Mouse (Mus musculus) midbrain, embryonic 13.5 days (tissue): ENCODE measurements around the gene Chpf. TPM values are rescaled to one million over a fixed set of nuclear protein-coding genes. Genes with fewer than 3 reads are reported as not detected.

Source experiments
- ATAC-seq: fragments of 200-750 bp; cut with Nextera tagmentation; 2 replicates; pipeline ENCODE4 v1.8.0; 2017; ENCODE audit warnings: mild to moderate bottlenecking, moderate TSS enrichment, moderate library complexity
- H3K27ac ChIP-seq: fragments of 300-500 bp; sonication (generic); 2 replicates; pipeline ENCODE4 v1.5.1; 2015; ENCODE audit warnings: inconsistent platforms, mild to moderate bottlenecking, moderate library complexity
- H3K27me3 ChIP-seq: fragments of 300-500 bp; sonication (generic); 2 replicates; pipeline ENCODE4 v1.6.1; 2015; ENCODE audit warnings: mild to moderate bottlenecking, inconsistent platforms
- H3K36me3 ChIP-seq: fragments of 300-500 bp; sonication (generic); 2 replicates; pipeline ENCODE4 v1.6.1; 2015; ENCODE audit warnings: mild to moderate bottlenecking, inconsistent platforms
- H3K4me1 ChIP-seq: fragments of 300-500 bp; sonication (generic); replicated peaks from 2 replicates; pipeline ENCODE4 v1.6.1; 2015; ENCODE audit warnings: inconsistent platforms
- H3K4me2 ChIP-seq: fragments of 300-500 bp; sonication (generic); replicated peaks from 2 replicates; pipeline ENCODE4 v1.6.1; 2015; ENCODE audit warnings: moderate library complexity, mild to moderate bottlenecking, inconsistent platforms
- H3K4me3 ChIP-seq: fragments of 300-500 bp; sonication (generic); replicated peaks from 2 replicates; pipeline ENCODE4 v1.5.1; 2015; ENCODE audit warnings: mild to moderate bottlenecking, inconsistent platforms
- H3K9ac ChIP-seq: fragments of 300-500 bp; sonication (generic); replicated peaks from 2 replicates; pipeline ENCODE4 v1.6.1; 2015; ENCODE audit warnings: mild to moderate bottlenecking, inconsistent platforms
- H3K9me3 ChIP-seq: fragments of 300-500 bp; sonication (generic); 2 replicates; pipeline ENCODE4 v1.6.1; 2016; ENCODE audit warnings: mild to moderate bottlenecking, inconsistent platforms
- WGBS: fragments of 180-500 bp; shearing (Covaris S2); methylation state at CpG from one replicate; pipeline ENCODE4 v1.1.7; 2015; 5-methylcytosine and 5-hydroxymethylcytosine counted together
- polyA plus RNA-seq: library from polyadenylated mRNA; unstranded; fragments of >200 nt; fragmentation: Nextera tagmentation; extraction: Ambion mirVana; gene quantifications from 2 replicates; pipeline ENCODE4 v1.2.1, GENCODE M21; 2015

Gene Chpf
- polyA plus RNA-seq, 1 experiment from 2014 or later, result 28.7 TPM

- Histone ChIP-seq H3K9ac (peak overlapping the region; percentile 93; the same call in 1 of the 2 replicates), H3K36me3 (peaks cover 51% of the 10 kb centered on the region), H3K4me2 (peak overlapping the region; percentile 88; the same call in 1 of the 2 replicates), H3K4me1 (peaks cover 40% of the 10 kb centered on the region), H3K4me3 (no peak overlapping the region; the same call in 1 of the 2 replicates), H3K27me3 (peaks cover 6% of the 10 kb centered on the region; the same call in 1 of the 2 replicates), H3K27ac (no peak overlapping the region), H3K9me3 (no peaks in the 10 kb centered on the region)
- ATAC-seq, result no peak
- WGBS, result 90% methylated on average over 11 of the region's 11 CpGs
Measured at GRCm38 (mm10) chr1:75476441-75476840, 2.7 kb downstream of the Chpf start.

- Histone ChIP-seq H3K27ac (no peak overlapping the region), H3K4me1 (peaks cover 30% of the 10 kb centered on the region), H3K9me3 (no peaks in the 10 kb centered on the region), H3K4me3 (no peak overlapping the region), H3K4me2 (no peak overlapping the region), H3K36me3 (peaks cover 37% of the 10 kb centered on the region), H3K27me3 (peaks cover 25% of the 10 kb centered on the region), H3K9ac (no peak overlapping the region)
- ATAC-seq, result no peak
- WGBS, result 82% methylated on average over 17 of the region's 17 CpGs
Measured at GRCm38 (mm10) chr1:75469287-75469825, 9.8 kb downstream of the Chpf start.

- Histone ChIP-seq H3K27me3 (peaks cover 25% of the 10 kb centered on the region), H3K27ac (peak overlapping the region; percentile 70), H3K9ac (peak overlapping the region; percentile 42; the same call in 1 of the 2 replicates), H3K4me3 (no peak overlapping the region), H3K4me1 (peaks cover 43% of the 10 kb centered on the region), H3K4me2 (peak overlapping the region; percentile 17; the same call in 1 of the 2 replicates), H3K9me3 (no peaks in the 10 kb centered on the region), H3K36me3 (peaks cover 17% of the 10 kb centered on the region; the same call in 1 of the 2 replicates)
- peak; percentile 79 for ATAC-seq
- 7% methylated on average over 14 of the region's 14 CpGs for WGBS
Measured at GRCm38 (mm10) chr1:75467215-75467927, 11.7 kb downstream of the Chpf start.

GRCm38 (mm10) chr1:75463652-75464204 is 15.4 kb downstream of the Chpf start:
- 66% methylated on average over 5 of the region's 5 CpGs for WGBS
- Histone ChIP-seq H3K9ac (peak overlapping the region; percentile 46), H3K27ac (peak overlapping the region; percentile 83), H3K4me3 (no peak overlapping the region), H3K4me2 (no peak overlapping the region), H3K9me3 (no peaks in the 10 kb centered on the region), H3K4me1 (peaks cover 53% of the 10 kb centered on the region), H3K27me3 (peaks cover 29% of the 10 kb centered on the region), H3K36me3 (no peaks in the 10 kb centered on the region)
- ATAC-seq, result peak; percentile 78

GRCm38 (mm10) chr1:75462636-75463035 is 16.5 kb downstream of the Chpf start:
- Histone ChIP-seq H3K27me3 (peaks cover 30% of the 10 kb centered on the region), H3K9ac (no peak overlapping the region), H3K4me2 (no peak overlapping the region), H3K4me3 (no peak overlapping the region), H3K27ac (peak overlapping the region; percentile 83), H3K9me3 (no peaks in the 10 kb centered on the region), H3K36me3 (no peaks in the 10 kb centered on the region), H3K4me1 (peaks cover 61% of the 10 kb centered on the region)
- 70% methylated on average over 1 of the region's 1 CpGs for WGBS
- no peak for ATAC-seq

DNA sequence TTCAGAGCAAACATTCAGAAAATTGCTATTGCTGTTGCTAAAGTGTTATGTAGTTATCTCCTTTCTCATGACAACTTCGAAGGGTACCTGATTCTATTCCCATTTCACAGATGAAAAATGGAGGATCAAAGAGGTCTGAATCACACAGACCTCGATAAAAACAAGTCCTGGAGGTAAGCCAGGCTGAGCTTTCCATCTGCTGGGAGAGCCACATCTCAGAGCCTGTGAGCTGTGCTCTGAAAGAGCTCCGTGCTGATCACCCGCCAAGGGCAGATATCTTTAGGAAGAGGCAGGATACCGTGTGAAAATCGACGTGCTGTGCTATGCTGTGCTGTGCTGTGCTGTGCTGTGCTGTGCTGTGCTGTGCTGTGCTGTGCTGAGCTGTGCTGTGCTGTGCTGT is 18.8 kb downstream of the Chpf start:
- Histone ChIP-seq H3K27me3 (peaks cover 18% of the 10 kb centered on the region), H3K36me3 (no peaks in the 10 kb centered on the region), H3K4me3 (no peak overlapping the region), H3K27ac (no peak overlapping the region), H3K4me1 (peaks cover 66% of the 10 kb centered on the region), H3K9ac (no peak overlapping the region), H3K4me2 (no peak overlapping the region), H3K9me3 (no peaks in the 10 kb centered on the region)
- WGBS, result 76% methylated on average over 7 of the region's 7 CpGs
- no peak for ATAC-seq

DNA sequence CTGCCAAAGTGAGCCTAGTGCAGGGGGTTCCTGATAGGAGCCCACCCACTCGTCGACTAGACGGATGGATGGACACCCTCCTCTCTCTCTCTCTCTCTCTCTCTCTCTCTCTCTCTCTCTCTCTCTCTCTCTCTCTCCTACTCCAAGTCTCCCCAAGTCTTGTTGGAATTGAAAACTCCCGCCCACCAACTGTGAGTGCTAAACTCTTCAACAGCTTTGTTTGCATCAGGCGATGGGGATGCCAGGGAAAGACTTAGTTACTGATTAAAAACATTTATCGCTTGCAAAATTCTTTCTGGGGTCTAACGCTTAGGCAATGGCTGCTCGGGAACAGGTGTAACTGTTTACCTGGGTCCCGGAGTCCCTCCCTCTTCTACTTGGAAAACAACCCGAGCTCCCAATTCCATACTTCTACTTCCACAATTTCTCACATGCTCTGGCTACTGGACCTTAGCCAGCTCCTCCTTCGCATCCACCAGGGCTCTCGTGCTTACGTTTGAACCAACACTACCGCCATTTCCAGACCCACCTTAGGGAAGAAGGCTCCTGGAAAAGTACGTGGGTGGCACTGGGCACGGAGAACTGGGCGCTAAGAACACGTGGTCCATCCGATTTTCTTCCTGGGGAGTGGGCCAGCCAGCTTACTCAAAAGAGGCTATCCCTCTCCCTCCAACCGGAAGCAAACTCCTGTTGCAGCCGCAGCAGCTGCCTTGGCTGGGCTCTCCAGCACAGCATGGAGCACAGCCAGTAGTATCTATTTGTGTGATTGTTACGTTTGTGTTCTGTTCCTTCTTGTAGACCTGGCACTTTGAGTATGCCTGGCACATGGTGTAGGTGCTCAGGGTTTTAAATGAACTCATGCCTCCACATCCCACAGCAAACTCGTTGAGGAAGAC is 20.1 kb downstream of the Chpf start:
- peak overlapping the region; percentile 56 for H3K9ac ChIP-seq
- WGBS, result 16% methylated on average over 23 of the region's 23 CpGs
- no peak for ATAC-seq
- no peaks in the 10 kb centered on the region for H3K36me3 ChIP-seq
- peaks cover 21% of the 10 kb centered on the region for H3K27me3 ChIP-seq
- H3K4me3 ChIP-seq, result peak overlapping the region; percentile 34
- H3K4me2 ChIP-seq, result peak overlapping the region; percentile 73
- H3K27ac ChIP-seq, result peak overlapping the region; percentile 89
- no peaks in the 10 kb centered on the region for H3K9me3 ChIP-seq
- H3K4me1 ChIP-seq, result peaks cover 65% of the 10 kb centered on the region

DNA sequence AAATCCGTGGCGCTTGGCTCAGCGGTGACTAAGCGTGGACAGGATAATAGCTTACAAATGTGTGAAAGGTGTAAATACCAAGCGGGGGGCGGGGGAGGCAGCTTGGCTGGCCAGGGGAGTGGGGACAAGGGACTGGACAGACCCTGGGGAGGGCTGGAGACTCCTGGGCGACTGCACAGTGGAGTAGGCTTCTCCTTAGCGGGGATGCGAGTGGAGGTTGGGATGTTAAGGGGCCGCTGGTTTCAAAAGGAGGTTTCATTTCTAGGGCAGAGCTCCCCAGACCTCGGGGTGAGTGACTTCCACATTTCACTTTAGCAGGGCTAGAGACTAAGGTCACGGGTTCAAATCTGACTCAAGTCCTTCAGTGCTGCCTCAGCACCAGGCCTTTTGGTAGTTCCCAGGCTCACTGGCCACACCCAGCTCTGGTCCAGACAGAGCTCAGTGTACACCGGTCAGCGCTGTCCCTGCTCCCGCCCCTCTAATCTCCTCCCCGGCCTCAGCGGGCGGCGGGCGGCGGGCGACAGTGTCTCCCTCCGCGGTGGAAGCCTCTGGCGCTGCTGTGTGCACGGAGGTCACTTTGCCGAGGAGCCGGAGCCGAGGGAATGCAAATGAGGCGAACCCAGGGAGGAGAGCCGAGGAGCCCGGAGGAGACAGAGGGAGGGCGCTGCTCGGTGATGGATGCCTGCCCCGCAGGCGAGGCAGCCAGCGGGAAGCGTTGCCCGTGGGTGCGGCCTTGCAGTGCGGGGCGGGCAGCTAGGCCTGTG is 20.9 kb downstream of the Chpf start:
- no peaks in the 10 kb centered on the region for H3K36me3 ChIP-seq
- H3K9ac ChIP-seq, result peak overlapping the region; percentile 56
- peaks cover 24% of the 10 kb centered on the region for H3K27me3 ChIP-seq
- H3K27ac ChIP-seq, result peak overlapping the region; percentile 89
- peaks cover 64% of the 10 kb centered on the region for H3K4me1 ChIP-seq
- no peaks in the 10 kb centered on the region for H3K9me3 ChIP-seq
- 2% methylated on average over 42 of the region's 42 CpGs for WGBS
- ATAC-seq, result peak; percentile 68
- peak overlapping the region; percentile 73 for H3K4me2 ChIP-seq
- peak overlapping the region; percentile 34 for H3K4me3 ChIP-seq

- H3K9me3 ChIP-seq, result no peaks in the 10 kb centered on the region
- H3K9ac ChIP-seq, result peak overlapping the region; percentile 41
- peaks cover 29% of the 10 kb centered on the region for H3K27me3 ChIP-seq
- peak overlapping the region; percentile 34 for H3K4me3 ChIP-seq
- peak overlapping the region; percentile 73 for H3K4me2 ChIP-seq
- WGBS, result 4% methylated on average over 8 of the region's 10 CpGs
- H3K4me1 ChIP-seq, result peaks cover 67% of the 10 kb centered on the region
- H3K27ac ChIP-seq, result peak overlapping the region; percentile 89
- H3K36me3 ChIP-seq, result no peaks in the 10 kb centered on the region
- peak; percentile 34 for ATAC-seq
Measured at GRCm38 (mm10) chr1:75457710-75458024, 21.4 kb downstream of the Chpf start.

GRCm38 (mm10) chr1:75456746-75457564 is 22.2 kb downstream of the Chpf start:
- peaks cover 74% of the 10 kb centered on the region for H3K4me1 ChIP-seq
- WGBS, result 4% methylated on average over 13 of the region's 14 CpGs
- peak overlapping the region; percentile 34; the same call in 1 of the 2 replicates for H3K4me3 ChIP-seq
- no peaks in the 10 kb centered on the region for H3K9me3 ChIP-seq
- 0 out of 2 replicates have a peak, but pooled peaks have one; percentile 16 for ATAC-seq
- peak overlapping the region; percentile 89 for H3K27ac ChIP-seq
- H3K9ac ChIP-seq, result peak overlapping the region; percentile 41; the same call in 1 of the 2 replicates
- peak overlapping the region; percentile 73 for H3K4me2 ChIP-seq
- H3K36me3 ChIP-seq, result no peaks in the 10 kb centered on the region
- peaks cover 36% of the 10 kb centered on the region for H3K27me3 ChIP-seq
